Mouse (Mus musculus) stomach, embryonic 16.5 days (tissue): ENCODE measurements at regions not wholly inside any gene's neighbourhood (a gene's known extent, or its start where the extent isn't known, plus 50 kb on each side); places are given as distances from the start of the nearest gene placed in this dataset.

Source experiments
- ATAC-seq: fragments of 200-750 bp; cut with Nextera tagmentation; 2 replicates; pipeline ENCODE4 v1.8.0; 2017; ENCODE audit warnings: moderate number of reproducible peaks, moderate TSS enrichment; ENCODE audit not compliant: insufficient read depth, low FRiP score
- H3K27ac ChIP-seq: fragments of 300-500 bp; sonication (generic); 2 replicates; pipeline ENCODE4 v1.5.1; 2014; ENCODE audit warnings: low read length
- H3K27me3 ChIP-seq: fragments of 300-500 bp; sonication (generic); 2 replicates; pipeline ENCODE4 v1.6.1; 2014; ENCODE audit warnings: low read length, control low read depth, mixed read lengths; ENCODE audit not compliant: control insufficient read depth, insufficient read depth
- H3K36me3 ChIP-seq: fragments of 300-500 bp; sonication (generic); 2 replicates; pipeline ENCODE4 v1.6.1; 2014; ENCODE audit warnings: low read length; ENCODE audit not compliant: control insufficient read depth, insufficient read depth
- H3K4me1 ChIP-seq: fragments of 300-500 bp; sonication (generic); 2 replicates; pipeline ENCODE4 v1.6.1; 2014; ENCODE audit warnings: low read length, control low read depth, mixed read lengths; ENCODE audit not compliant: control insufficient read depth, insufficient read depth
- H3K4me2 ChIP-seq: fragments of 300-500 bp; sonication (generic); 2 replicates; pipeline ENCODE4 v1.6.1; 2014; ENCODE audit warnings: low read depth, low read length, mixed read lengths
- H3K4me3 ChIP-seq: fragments of 300-500 bp; sonication (generic); replicated peaks from 2 replicates; pipeline ENCODE4 v1.5.1; 2014; ENCODE audit warnings: mild to moderate bottlenecking, low read length
- H3K9ac ChIP-seq: fragments of 300-500 bp; sonication (generic); 2 replicates; pipeline ENCODE4 v1.6.1; 2014; ENCODE audit warnings: low read length
- H3K9me3 ChIP-seq: fragments of 300-500 bp; sonication (generic); replicated peaks from 2 replicates; pipeline ENCODE4 v1.6.1; 2016; ENCODE audit warnings: low read length, control low read depth; ENCODE audit not compliant: control insufficient read depth
- WGBS: fragments of 180-500 bp; shearing (Covaris S2); extraction: QIAGEN DNeasy Blood & Tissue Kit; methylation state at CpG from one replicate; pipeline ENCODE4 v1.1.7; 2014; 5-methylcytosine and 5-hydroxymethylcytosine counted together

DNA sequence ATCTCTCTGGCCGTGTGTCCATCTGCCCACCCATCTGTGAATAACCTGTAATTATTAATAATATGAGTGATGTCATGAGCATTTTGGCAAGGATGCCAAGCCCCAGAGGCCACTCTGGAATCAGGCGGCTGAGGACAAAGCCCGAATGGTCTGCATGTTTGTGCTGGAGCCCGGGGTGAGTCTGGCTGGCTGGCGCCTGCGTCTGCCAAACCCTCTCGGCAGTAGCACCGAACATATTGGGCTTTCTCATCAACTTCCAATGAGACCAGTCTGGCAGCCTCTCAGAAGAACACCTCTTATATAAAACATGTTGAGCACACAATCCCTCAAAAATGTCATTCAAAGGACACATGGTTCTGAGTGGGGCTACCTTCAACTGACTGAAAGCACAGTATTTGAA is 244.9 kb upstream of the Mki67 start:
- 76% methylated on average over 8 of the region's 8 CpGs for WGBS
- no peaks in the 10 kb centered on the region for H3K36me3 ChIP-seq
- no peak for ATAC-seq

GRCm38 (mm10) chr7:135965528-135965927 is 249.4 kb upstream of the Mki67 start:
- no peaks in the 10 kb centered on the region for H3K27me3 ChIP-seq
- H3K4me3 ChIP-seq: no peak overlapping the region
- 55% methylated on average over 6 of the region's 6 CpGs for WGBS
- no peaks in the 10 kb centered on the region for H3K9me3 ChIP-seq
- H3K4me2 ChIP-seq: no peak overlapping the region
- ATAC-seq: no peak
- H3K4me1 ChIP-seq: 0 out of 2 replicates have a peak, but pooled peaks cover 4% of the 10 kb centered on the region
- H3K9ac ChIP-seq: no peak overlapping the region
- no peaks in the 10 kb centered on the region for H3K36me3 ChIP-seq
- H3K27ac ChIP-seq: no peak overlapping the region

More for the DNA sequence above, 244.9 kb upstream of the Mki67 start:
- no peak overlapping the region for H3K9ac ChIP-seq
- H3K9me3 ChIP-seq: no peaks in the 10 kb centered on the region
- H3K27me3 ChIP-seq: no peaks in the 10 kb centered on the region
- no peak overlapping the region for H3K27ac ChIP-seq
- 0 out of 2 replicates have a peak, but pooled peaks cover 4% of the 10 kb centered on the region for H3K4me1 ChIP-seq
- H3K4me2 ChIP-seq: no peak overlapping the region
- H3K4me3 ChIP-seq: no peak overlapping the region

DNA sequence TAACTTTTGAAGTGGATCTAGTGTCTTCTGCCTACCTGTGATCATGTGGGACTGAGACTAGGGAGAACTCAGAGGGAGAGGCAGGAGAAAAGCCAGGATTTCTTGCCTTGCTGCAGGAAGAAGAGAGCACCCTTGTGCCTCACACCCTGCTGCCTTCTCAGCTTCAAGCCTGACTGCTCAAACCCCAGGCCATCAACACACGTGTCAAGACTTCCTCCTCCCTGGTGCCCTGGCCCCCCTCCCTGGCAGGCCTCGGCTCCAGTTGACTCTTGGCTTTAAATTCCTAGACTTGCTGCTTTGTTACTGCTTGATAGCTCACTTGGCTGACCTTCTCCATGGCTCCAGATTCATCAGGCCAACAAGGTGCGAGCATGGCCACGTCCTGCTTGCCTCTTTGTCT is 250.1 kb upstream of the Mki67 start:
- Histone ChIP-seq H3K4me2 (no peak overlapping the region), H3K36me3 (no peaks in the 10 kb centered on the region), H3K9ac (no peak overlapping the region), H3K27ac (no peak overlapping the region), H3K27me3 (no peaks in the 10 kb centered on the region), H3K4me3 (no peak overlapping the region), H3K4me1 (0 out of 2 replicates have a peak, but pooled peaks cover 4% of the 10 kb centered on the region), H3K9me3 (no peaks in the 10 kb centered on the region)
- ATAC-seq: no peak
- 46% methylated on average over 4 of the region's 4 CpGs for WGBS

- no peak overlapping the region for H3K4me2 ChIP-seq
- H3K4me1 ChIP-seq: 0 out of 2 replicates have a peak, but pooled peaks cover 4% of the 10 kb centered on the region
- no peak overlapping the region for H3K9ac ChIP-seq
- no peak overlapping the region for H3K4me3 ChIP-seq
- no peaks in the 10 kb centered on the region for H3K9me3 ChIP-seq
- 40% methylated on average over 8 of the region's 8 CpGs for WGBS
- no peaks in the 10 kb centered on the region for H3K27me3 ChIP-seq
- no peaks in the 10 kb centered on the region for H3K36me3 ChIP-seq
- no peak overlapping the region for H3K27ac ChIP-seq
- no peak for ATAC-seq
These were observed 252.5 kb upstream of the Mki67 start for GRCm38 (mm10) chr7:135968638-135969037.

- Histone ChIP-seq H3K9ac (no peak overlapping the region), H3K36me3 (no peaks in the 10 kb centered on the region), H3K4me3 (no peak overlapping the region), H3K4me2 (no peak overlapping the region), H3K9me3 (no peaks in the 10 kb centered on the region), H3K27ac (no peak overlapping the region), H3K27me3 (no peaks in the 10 kb centered on the region), H3K4me1 (no peaks in the 10 kb centered on the region)
- WGBS: 68% methylated on average over 6 of the region's 6 CpGs
- no peak; the same call in 1 of the 2 replicates for ATAC-seq
These were observed 269.9 kb upstream of the Mki67 start for GRCm38 (mm10) chr7:135986021-135986420.

GRCm38 (mm10) chr7:135990321-135990720 is 274.2 kb upstream of the Mki67 start:
- Histone ChIP-seq H3K27me3 (no peaks in the 10 kb centered on the region), H3K9me3 (no peaks in the 10 kb centered on the region), H3K4me3 (no peak overlapping the region), H3K36me3 (no peaks in the 10 kb centered on the region), H3K9ac (no peak overlapping the region), H3K27ac (no peak overlapping the region), H3K4me1 (no peaks in the 10 kb centered on the region), H3K4me2 (no peak overlapping the region)
- no peak for ATAC-seq
- 72% methylated on average over 6 of the region's 6 CpGs for WGBS

GRCm38 (mm10) chr7:135996896-135997295 is 280.7 kb upstream of the Mki67 start:
- WGBS: 86% methylated on average over 10 of the region's 10 CpGs
- H3K36me3 ChIP-seq: no peaks in the 10 kb centered on the region

GRCm38 (mm10) chr7:135997640-135998039 is 281.5 kb upstream of the Mki67 start:
- Histone ChIP-seq H3K27ac (no peak overlapping the region), H3K9me3 (no peaks in the 10 kb centered on the region), H3K4me3 (no peak overlapping the region), H3K36me3 (no peaks in the 10 kb centered on the region), H3K4me2 (no peak overlapping the region), H3K4me1 (0 out of 2 replicates have a peak, but pooled peaks cover 3% of the 10 kb centered on the region), H3K9ac (no peak overlapping the region), H3K27me3 (no peaks in the 10 kb centered on the region)
- 71% methylated on average over 3 of the region's 3 CpGs for WGBS
- no peak for ATAC-seq

More at GRCm38 (mm10) chr7:135996896-135997295, 280.7 kb upstream of the Mki67 start:
- Histone ChIP-seq H3K4me1 (0 out of 2 replicates have a peak, but pooled peaks cover 3% of the 10 kb centered on the region), H3K27me3 (no peaks in the 10 kb centered on the region), H3K27ac (no peak overlapping the region), H3K4me2 (no peak overlapping the region), H3K9ac (no peak overlapping the region), H3K4me3 (no peak overlapping the region), H3K9me3 (no peaks in the 10 kb centered on the region)
- ATAC-seq: no peak

DNA sequence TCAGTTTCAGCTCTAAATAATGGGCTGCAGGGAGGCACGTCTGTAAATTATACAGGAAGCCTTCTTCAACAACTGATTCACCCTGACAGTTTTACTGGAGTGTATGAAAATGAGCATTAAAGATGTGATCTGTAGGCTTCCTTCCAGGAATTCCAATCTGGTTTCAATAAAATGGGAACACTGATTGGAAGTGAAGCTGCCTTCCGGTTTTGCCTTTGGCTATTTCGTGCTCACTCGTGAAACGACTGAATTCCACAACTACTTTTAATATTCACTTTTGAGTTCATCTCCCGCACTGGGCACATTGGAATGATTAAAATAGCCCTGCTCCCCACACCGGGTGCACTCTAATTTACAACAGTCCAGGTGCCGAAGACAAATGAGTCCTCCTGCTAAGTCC is 286.2 kb upstream of the Mki67 start:
- Histone ChIP-seq H3K4me1 (0 out of 2 replicates have a peak, but pooled peaks cover 3% of the 10 kb centered on the region), H3K9ac (no peak overlapping the region), H3K4me2 (no peak overlapping the region), H3K36me3 (no peaks in the 10 kb centered on the region), H3K4me3 (no peak overlapping the region), H3K27me3 (peaks cover 6% of the 10 kb centered on the region; the same call in 1 of the 2 replicates), H3K27ac (no peak overlapping the region), H3K9me3 (no peaks in the 10 kb centered on the region)
- 71% methylated on average over 8 of the region's 8 CpGs for WGBS
- ATAC-seq: no peak
